In the genomic region with DNA sequence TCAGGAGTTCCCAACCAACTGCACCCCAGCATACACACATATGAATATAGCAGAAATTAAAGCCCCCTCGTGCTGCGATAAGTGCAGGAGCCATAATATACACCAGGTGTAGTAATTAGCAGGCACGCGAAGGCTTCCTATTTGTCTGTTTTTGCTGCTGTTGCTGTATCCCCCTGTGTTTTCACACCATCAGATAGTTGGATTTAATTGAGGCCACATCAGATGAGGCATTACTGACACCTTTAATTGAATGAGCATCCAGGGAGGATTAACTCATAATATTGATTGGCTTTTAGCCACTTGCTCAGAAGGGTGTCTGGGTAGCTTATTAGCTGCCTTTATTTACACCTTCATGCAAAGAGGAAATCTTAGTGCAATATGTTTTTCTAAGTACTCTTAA, we compare ENCODE assay signal across 28 mouse cellular contexts.
DNase-seq lines count a peak whose midpoint lies in the region; ATAC-seq lines count a peak whose summit lies in the region.
"Had no signal": no experiment of that assay in that cellular context is flagged by ENCODE, and none has a peak within 500 bp of the region (broad histone marks: within the 10 kb centered on the region; RNA-seq: fewer than 3 reads in every experiment).

No protein-coding gene starts in this region.

- no peak overlapping the region for H3K4me2 ChIP-seq in hindbrain, embryonic 12.5 days (replicated peaks)
- H3K4me2 ChIP-seq in hindbrain, embryonic 11.5 days (replicated peaks; ENCODE audit: low read depth, low read length): no peak overlapping the region
- H3K4me2 ChIP-seq in neural tube, embryonic 13.5 days: 0 out of 2 replicates have a peak overlapping the region, but pooled peaks have one; percentile 3
- no peak overlapping the region for H3K4me2 ChIP-seq in hindbrain, embryonic 14.5 days (replicated peaks)
- H3K4me2 ChIP-seq in neural tube, embryonic 14.5 days (ENCODE audit: low read depth, low read length): no peak overlapping the region
- H3K4me2 ChIP-seq: heart, embryonic 13.5 days; intestine, embryonic 15.5 days; limb, embryonic 15.5 days; neural tube, embryonic 12.5 days had no signal

- 0 out of 2 replicates have a peak, but pooled peaks have one; percentile 54 for ATAC-seq in hindbrain, embryonic 12.5 days (ENCODE audit: low FRiP score)
- ATAC-seq in hindbrain, embryonic 11.5 days (ENCODE audit: low FRiP score): no peak
- peak; percentile 86 for ATAC-seq in neural tube, embryonic 13.5 days (ENCODE audit: low read depth)
- peak; percentile 82 for ATAC-seq in hindbrain, embryonic 14.5 days (ENCODE audit: low FRiP score)
- peak; percentile 86 for ATAC-seq in neural tube, embryonic 14.5 days (ENCODE audit: low read depth)
- ATAC-seq in megakaryocyte, adult 5-6 weeks (ENCODE audit: poor library complexity, severe bottlenecking): no peak
- ATAC-seq: intestine, embryonic 15.5 days had no signal

- H3K36me3 ChIP-seq in hindbrain, embryonic 12.5 days: no peaks in the 10 kb centered on the region; the same call in 1 of the 2 replicates
- no peaks in the 10 kb centered on the region for H3K36me3 ChIP-seq in hindbrain, embryonic 11.5 days (ENCODE audit: control insufficient read depth, insufficient read depth, low read length)
- H3K36me3 ChIP-seq in neural tube, embryonic 13.5 days: no peaks in the 10 kb centered on the region
- 0 out of 2 replicates have a peak, but pooled peaks cover 5% of the 10 kb centered on the region for H3K36me3 ChIP-seq in hindbrain, embryonic 14.5 days (replicated peaks; ENCODE audit: control insufficient read depth, insufficient read depth)
- no peaks in the 10 kb centered on the region for H3K36me3 ChIP-seq in neural tube, embryonic 14.5 days (ENCODE audit: control insufficient read depth, insufficient read depth, low read length)
- peaks cover 3% of the 10 kb centered on the region; the same call in 1 of the 2 replicates for H3K36me3 ChIP-seq in limb, embryonic 10.5 days
- H3K36me3 ChIP-seq: heart, embryonic 13.5 days; intestine, embryonic 15.5 days; neural tube, embryonic 12.5 days had no signal

- no peak overlapping the region for H3K27ac ChIP-seq in hindbrain, embryonic 12.5 days
- no peak overlapping the region for H3K27ac ChIP-seq in hindbrain, embryonic 11.5 days (ENCODE audit: low read depth, low read length)
- H3K27ac ChIP-seq in neural tube, embryonic 13.5 days (replicated peaks): peak overlapping the region; percentile 78
- peak overlapping the region; percentile 32; the same call in 1 of the 2 replicates for H3K27ac ChIP-seq in hindbrain, embryonic 14.5 days
- peak overlapping the region; percentile 50; the same call in 1 of the 2 replicates for H3K27ac ChIP-seq in neural tube, embryonic 14.5 days (ENCODE audit: low read depth, low read length)
- H3K27ac ChIP-seq in limb, embryonic 10.5 days: no peak overlapping the region
- H3K27ac ChIP-seq: heart, embryonic 13.5 days; intestine, embryonic 15.5 days; limb, embryonic 15.5 days; liver, embryonic 14.5 days; macrophage; neural tube, embryonic 12.5 days had no signal

- no peaks in the 10 kb centered on the region for H3K27me3 ChIP-seq in hindbrain, embryonic 12.5 days
- no peaks in the 10 kb centered on the region for H3K27me3 ChIP-seq in hindbrain, embryonic 11.5 days (ENCODE audit: control insufficient read depth, insufficient read depth, low read length)
- H3K27me3 ChIP-seq in neural tube, embryonic 13.5 days: no peaks in the 10 kb centered on the region
- H3K27me3 ChIP-seq in hindbrain, embryonic 14.5 days (ENCODE audit: control insufficient read depth, insufficient read depth, low read length): no peaks in the 10 kb centered on the region
- no peaks in the 10 kb centered on the region for H3K27me3 ChIP-seq in neural tube, embryonic 14.5 days (ENCODE audit: control insufficient read depth, insufficient read depth, low read length)
- no peaks in the 10 kb centered on the region for H3K27me3 ChIP-seq in limb, embryonic 10.5 days (ENCODE audit: low read depth, poor library complexity, severe bottlenecking)
- H3K27me3 ChIP-seq: heart, embryonic 13.5 days; intestine, embryonic 15.5 days; limb, embryonic 15.5 days; neural tube, embryonic 12.5 days had no signal

- H3K4me1 ChIP-seq in hindbrain, embryonic 12.5 days: peaks cover 2% of the 10 kb centered on the region; the same call in 1 of the 2 replicates
- no peaks in the 10 kb centered on the region for H3K4me1 ChIP-seq in hindbrain, embryonic 11.5 days (replicated peaks; ENCODE audit: control insufficient read depth, insufficient read depth, low read length)
- H3K4me1 ChIP-seq in neural tube, embryonic 13.5 days (replicated peaks): peaks cover 31% of the 10 kb centered on the region
- peaks cover 15% of the 10 kb centered on the region for H3K4me1 ChIP-seq in hindbrain, embryonic 14.5 days (replicated peaks; ENCODE audit: control insufficient read depth, insufficient read depth, low read length)
- peaks cover 9% of the 10 kb centered on the region; the same call in 1 of the 2 replicates for H3K4me1 ChIP-seq in neural tube, embryonic 14.5 days (ENCODE audit: control insufficient read depth, insufficient read depth, low read length)
- peaks cover 10% of the 10 kb centered on the region for H3K4me1 ChIP-seq in limb, embryonic 10.5 days
- H3K4me1 ChIP-seq: heart, embryonic 13.5 days; intestine, embryonic 15.5 days; limb, embryonic 15.5 days; neural tube, embryonic 12.5 days had no signal

- H3K4me3 ChIP-seq in hindbrain, embryonic 12.5 days: no peak overlapping the region
- no peak overlapping the region for H3K4me3 ChIP-seq in hindbrain, embryonic 11.5 days (ENCODE audit: low read depth, low read length)
- H3K4me3 ChIP-seq in neural tube, embryonic 13.5 days: no peak overlapping the region
- no peak overlapping the region for H3K4me3 ChIP-seq in hindbrain, embryonic 14.5 days (replicated peaks; ENCODE audit: low read length)
- no peak overlapping the region for H3K4me3 ChIP-seq in neural tube, embryonic 14.5 days (ENCODE audit: low read depth, low read length)
- H3K4me3 ChIP-seq in limb, embryonic 10.5 days: no peak overlapping the region
- H3K4me3 ChIP-seq: heart, embryonic 13.5 days; intestine, embryonic 15.5 days; limb, embryonic 15.5 days; neural tube, embryonic 12.5 days had no signal

- no peaks in the 10 kb centered on the region for H3K9me3 ChIP-seq in hindbrain, embryonic 12.5 days (replicated peaks)
- H3K9me3 ChIP-seq in hindbrain, embryonic 11.5 days (ENCODE audit: control insufficient read depth, low read length): no peaks in the 10 kb centered on the region
- H3K9me3 ChIP-seq in neural tube, embryonic 13.5 days: no peaks in the 10 kb centered on the region
- H3K9me3 ChIP-seq in hindbrain, embryonic 14.5 days (ENCODE audit: control insufficient read depth, low read length): no peaks in the 10 kb centered on the region
- H3K9me3 ChIP-seq in neural tube, embryonic 14.5 days (ENCODE audit: control insufficient read depth, low read length): no peaks in the 10 kb centered on the region
- H3K9me3 ChIP-seq in limb, embryonic 10.5 days (replicated peaks): no peaks in the 10 kb centered on the region
- H3K9me3 ChIP-seq: heart, embryonic 13.5 days; intestine, embryonic 15.5 days; limb, embryonic 15.5 days; neural tube, embryonic 12.5 days had no signal

- H3K9ac ChIP-seq in hindbrain, embryonic 12.5 days: no peak overlapping the region
- no peak overlapping the region for H3K9ac ChIP-seq in hindbrain, embryonic 11.5 days (ENCODE audit: low read depth, low read length)
- no peak overlapping the region for H3K9ac ChIP-seq in neural tube, embryonic 13.5 days
- no peak overlapping the region for H3K9ac ChIP-seq in hindbrain, embryonic 14.5 days
- no peak overlapping the region for H3K9ac ChIP-seq in neural tube, embryonic 14.5 days (replicated peaks; ENCODE audit: low read depth, low read length)
- H3K9ac ChIP-seq: heart, embryonic 13.5 days; intestine, embryonic 15.5 days; limb, embryonic 15.5 days; liver, embryonic 14.5 days; neural tube, embryonic 12.5 days had no signal

- DNase-seq in hindbrain, embryonic 11.5 days (ENCODE audit: low spot score): no peak
- no peak for DNase-seq in neural tube, embryonic 10.5 days (ENCODE audit: extremely low spot score, low spot score)
- DNase-seq in hindbrain, embryonic 14.5 days (ENCODE audit: low spot score): peak; percentile 68
- DNase-seq in limb, embryonic 10.5 days (ENCODE audit: low spot score): no peak
- DNase-seq: adrenal gland, postnatal 25 days; B cell, adult 2 months; cerebellum, adult 2 months; cerebellum, postnatal 14 days; gastrocnemius, postnatal 10 days; heart, postnatal 10 days; kidney, adult 2 months; layer of hippocampus, postnatal 36 days; left cerebral cortex, postnatal 4 days; lung, adult 2 months; lung, postnatal 10 days; right cerebral cortex, adult 18-20 months; spleen, adult 18-20 months; thymus, postnatal 14 days had no signal

- 76% methylated on average over 4 of the region's 4 CpGs for WGBS in hindbrain, embryonic 12.5 days
- 89% methylated on average over 4 of the region's 4 CpGs for WGBS in hindbrain, embryonic 11.5 days
- WGBS in neural tube, embryonic 13.5 days: 47% methylated on average over 4 of the region's 4 CpGs
- WGBS in hindbrain, embryonic 14.5 days: 35% methylated on average over 4 of the region's 4 CpGs
- WGBS in neural tube, embryonic 14.5 days: 44% methylated on average over 4 of the region's 4 CpGs
- 53% methylated on average over 4 of the region's 4 CpGs for WGBS in limb, embryonic 10.5 days

Comparison
In these comparisons a context has a peak if more than half of its experiments do, and no peak if none do; other contexts are left out.
1. ATAC-seq: peak in hindbrain, embryonic 12.5 days (single experiment), neural tube, embryonic 13.5 days (single experiment), hindbrain, embryonic 14.5 days (single experiment) and neural tube, embryonic 14.5 days (single experiment); none in hindbrain, embryonic 11.5 days (single experiment) and megakaryocyte, adult 5-6 weeks (single experiment).
2. H3K27ac ChIP-seq: peak in neural tube, embryonic 13.5 days (single experiment), hindbrain, embryonic 14.5 days (single experiment) and neural tube, embryonic 14.5 days (single experiment); none in hindbrain, embryonic 12.5 days (single experiment), hindbrain, embryonic 11.5 days (single experiment) and limb, embryonic 10.5 days (single experiment).